Mouse (Mus musculus) cerebellum, adult 2 months (tissue): Measurements from ENCODE around the gene Top3b. TPM values are rescaled to one million over a fixed set of nuclear protein-coding genes. Genes with fewer than 3 reads are reported as not detected.

Source experiments
- DNase-seq, 2 experiments: peaks; one replicate each; pipeline ENCODE4 v3.0.0; 2021
- H3K27ac ChIP-seq: fragments of 200-500 bp; 2 replicates; pipeline ENCODE4 v1.5.1; 2012; ENCODE audit warnings: low read length, control low read depth, inconsistent platforms; ENCODE audit not compliant: insufficient read depth
- H3K27me3 ChIP-seq: fragments of 200-500 bp; 2 replicates; pipeline ENCODE4 v1.6.1; 2012; ENCODE audit warnings: inconsistent platforms, mild to moderate bottlenecking, low read length, moderate library complexity; ENCODE audit not compliant: control insufficient read depth, insufficient read depth
- H3K4me1 ChIP-seq: fragments of 200-500 bp; 2 replicates; pipeline ENCODE4 v1.6.1; 2011; ENCODE audit warnings: low read length; ENCODE audit not compliant: control insufficient read depth, insufficient read depth
- H3K4me3 ChIP-seq: fragments of 200-500 bp; replicated peaks from 2 replicates; pipeline ENCODE3; 2011; ENCODE audit warnings: mild to moderate bottlenecking, low read depth, low read length, control low read depth; ENCODE audit not compliant: insufficient read depth
- CTCF ChIP-seq: fragments of 200-500 bp; IDR thresholded peaks from 2 replicates; pipeline ENCODE4 v1.5.1; 2011; ENCODE audit warnings: low read depth, mild to moderate bottlenecking, control low read depth, low read length, moderate library complexity, borderline replicate concordance; ENCODE audit not compliant: insufficient read depth
- POLR2A ChIP-seq: fragments of 200-500 bp; IDR thresholded peaks from 2 replicates; pipeline ENCODE4 v1.6.1; 2011; ENCODE audit warnings: low read length, control low read depth, borderline replicate concordance; ENCODE audit not compliant: insufficient read depth
- WGBS: fragments of 180-500 bp; shearing (Covaris S2); methylation state at CpG from one replicate; pipeline ENCODE4 v1.1.7; 2018; 5-methylcytosine and 5-hydroxymethylcytosine counted together
- polyA plus RNA-seq: library from polyadenylated mRNA; depleted of rRNA; stranded (reverse); fragments of >200 nt; gene quantifications from 2 replicates; pipeline ENCODE4 v1.2.3, GENCODE M21; 2012

Top3b gene
- polyA plus RNA-seq, 1 experiment: 102 TPM

DNA sequence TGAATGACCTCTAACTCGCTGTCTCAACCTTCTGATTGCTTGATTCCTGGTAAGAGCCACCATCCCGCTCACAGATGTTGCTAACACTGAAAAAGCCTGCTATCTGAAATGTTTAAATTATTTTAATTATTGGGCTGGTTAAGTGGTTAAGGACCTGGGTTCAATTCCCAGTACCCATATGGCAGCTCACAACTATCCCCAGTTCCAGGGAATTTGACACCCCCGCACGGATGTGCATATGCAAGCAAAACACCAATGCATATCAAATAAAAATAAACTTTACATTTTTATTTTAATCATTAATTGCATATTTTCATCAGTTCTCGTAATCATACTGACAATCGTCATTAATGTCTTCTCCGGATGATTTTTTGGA, 307 bp upstream of the Top3b start:
- no peaks in the 10 kb centered on the region for H3K27me3 ChIP-seq
- peak overlapping the region; percentile 72 for H3K4me3 ChIP-seq
- DNase-seq: no peak
- WGBS: 30% methylated on average over 7 of the region's 7 CpGs
- TF ChIP-seq POLR2A (no peak), CTCF (no peak)
- no peaks in the 10 kb centered on the region; the same call in 1 of the 2 replicates for H3K4me1 ChIP-seq
- H3K27ac ChIP-seq: no peak overlapping the region

DNA sequence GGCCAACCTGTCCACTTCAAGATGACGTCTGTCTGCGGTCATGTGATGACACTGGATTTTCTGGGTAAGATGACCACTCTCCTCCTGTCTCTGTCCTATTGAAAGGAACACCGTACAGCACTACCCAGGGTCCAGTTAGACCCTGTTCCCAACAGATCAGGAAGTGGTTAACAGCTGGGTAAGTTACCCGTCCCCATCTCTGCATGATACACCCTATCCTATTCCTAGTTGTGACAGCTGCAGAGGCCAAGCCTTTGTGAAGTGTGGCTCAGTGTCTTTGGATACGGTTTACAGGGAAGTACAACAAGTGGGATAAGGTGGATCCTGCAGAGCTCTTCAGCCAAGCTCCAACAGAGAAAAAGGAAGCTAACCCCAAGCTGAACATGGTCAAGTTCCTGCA, 8.5 kb downstream of the Top3b start:
- TF ChIP-seq CTCF (no peak), POLR2A (no peak)
- H3K27ac ChIP-seq: no peak overlapping the region
- H3K27me3 ChIP-seq: no peaks in the 10 kb centered on the region
- no peaks in the 10 kb centered on the region for H3K4me1 ChIP-seq
- no peak overlapping the region for H3K4me3 ChIP-seq
- no peak for DNase-seq
- WGBS: 83% methylated on average over 5 of the region's 5 CpGs

DNA sequence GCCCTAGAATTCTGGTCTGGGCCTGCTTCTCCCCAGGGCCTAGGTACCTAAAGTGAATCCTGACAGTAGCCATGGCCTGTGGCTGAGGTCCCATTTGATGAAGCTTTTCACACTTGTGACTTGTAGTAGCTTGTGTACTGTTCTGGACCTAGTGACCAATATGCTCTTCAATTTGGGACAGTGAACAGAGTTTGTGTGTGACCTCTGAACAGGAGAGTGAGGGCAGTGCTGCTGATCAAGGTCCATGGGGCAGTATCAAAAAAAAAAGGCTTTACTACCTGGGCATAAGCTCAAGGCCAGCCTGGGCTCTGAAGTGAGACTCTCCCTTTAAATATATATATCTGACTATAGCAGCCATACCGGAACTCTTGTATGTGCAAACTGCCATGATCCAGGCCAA, 17.8 kb downstream of the Top3b start:
- TF ChIP-seq POLR2A: no peak
- TF ChIP-seq CTCF: no peak
- Histone ChIP-seq H3K4me3 (no peak overlapping the region), H3K27me3 (no peaks in the 10 kb centered on the region), H3K4me1 (no peaks in the 10 kb centered on the region), H3K27ac (no peak overlapping the region)
- 81% methylated on average over 1 of the region's 1 CpGs for whole genome bisulfite sequencing
- DNase-seq: no peak

DNA sequence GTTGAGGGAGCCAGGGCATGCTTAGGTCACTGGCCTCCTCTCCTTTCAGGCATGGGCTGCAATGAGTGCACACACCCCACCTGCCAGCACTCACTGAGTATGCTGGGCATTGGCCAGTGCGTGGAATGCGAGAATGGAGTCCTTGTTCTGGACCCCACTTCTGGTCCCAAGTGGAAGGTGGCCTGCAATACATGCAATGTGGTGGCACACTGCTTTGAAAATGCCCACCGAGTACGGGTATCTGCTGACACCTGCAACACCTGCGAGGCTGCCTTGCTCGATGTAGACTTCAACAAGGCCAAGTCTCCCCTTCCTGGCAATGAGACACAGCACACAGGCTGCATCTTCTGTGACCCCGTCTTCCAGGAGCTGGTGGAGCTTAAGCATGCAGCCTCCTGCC, 21.8 kb downstream of the Top3b start:
- no peak overlapping the region for H3K27ac ChIP-seq
- H3K4me3 ChIP-seq: no peak overlapping the region
- peaks cover 3% of the 10 kb centered on the region; the same call in 1 of the 2 replicates for H3K4me1 ChIP-seq
- H3K27me3 ChIP-seq: no peaks in the 10 kb centered on the region
- DNase-seq: no peak
- TF ChIP-seq CTCF (no peak), POLR2A (no peak)
- whole genome bisulfite sequencing: 94% methylated on average over 7 of the region's 7 CpGs

DNA sequence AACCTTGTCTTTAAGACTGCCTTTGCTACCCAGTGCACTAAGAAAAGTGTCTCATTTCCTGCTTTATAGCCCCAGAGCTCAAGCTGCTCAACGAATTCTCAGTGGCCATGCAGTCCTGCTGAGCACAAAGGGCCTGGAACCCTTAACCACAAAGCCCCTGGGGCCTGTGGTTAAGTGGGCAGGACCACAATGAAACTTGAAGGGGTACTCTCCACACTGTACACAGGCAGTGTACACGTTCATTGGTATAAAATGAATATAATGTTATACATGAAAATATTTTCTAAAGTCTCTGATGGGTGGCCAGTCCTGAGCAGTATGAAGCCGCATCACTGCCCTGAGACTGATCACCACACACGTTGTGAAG, 25.5 kb downstream of the Top3b start:
- Histone ChIP-seq H3K4me3 (peak overlapping the region; percentile 26), H3K27ac (0 out of 2 replicates have a peak overlapping the region, but pooled peaks have one; percentile 23), H3K27me3 (no peaks in the 10 kb centered on the region), H3K4me1 (peaks cover 13% of the 10 kb centered on the region)
- 19% methylated on average over 4 of the region's 4 CpGs for WGBS
- TF ChIP-seq CTCF (no peak), POLR2A (no peak)
- no peak for DNase-seq

DNA sequence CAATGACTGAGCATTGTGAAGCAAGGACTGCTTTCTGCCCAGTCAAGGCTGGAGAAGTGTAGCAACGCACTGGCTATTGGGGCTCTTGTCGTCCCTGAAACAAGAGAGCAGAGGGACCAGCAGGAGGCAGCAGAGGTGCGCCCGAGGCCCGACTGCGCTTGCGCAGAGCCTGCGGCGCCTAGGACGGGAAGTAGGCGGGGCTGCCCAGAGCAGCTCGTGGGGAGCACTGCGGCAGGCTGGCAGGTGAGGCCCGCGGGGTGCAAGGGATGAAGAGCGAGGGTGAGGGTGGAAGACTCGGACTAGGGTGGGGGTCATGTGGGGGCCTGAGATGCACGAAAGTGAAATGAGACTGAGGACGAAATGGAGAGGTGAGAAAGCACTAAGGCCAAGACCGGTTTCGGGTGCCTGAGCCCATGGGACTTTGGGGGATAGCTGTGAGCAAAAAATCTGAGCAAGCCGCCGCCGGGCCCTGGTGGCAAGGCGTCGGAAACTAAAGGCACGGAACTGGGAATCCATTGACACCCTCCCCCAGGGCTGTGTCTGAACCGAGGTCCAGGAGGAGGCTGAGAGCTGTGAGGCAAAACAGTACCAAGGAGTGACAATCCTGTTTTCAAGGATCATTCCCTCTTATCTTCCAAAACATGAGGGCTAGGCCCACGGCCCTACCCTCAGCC, 26.0 kb downstream of the Top3b start, which contains the start of gene Ppm1f:
TSS of gene Ppm1f (plus strand) at position 88 of the 674 bp plus-strand sequence.
- Histone ChIP-seq H3K27ac (peak within 1 kb of the TSS; percentile 43), H3K4me3 (peak within 1 kb of the TSS; percentile 88), H3K27me3 (no peaks in the 10 kb centered on the region), H3K4me1 (peaks cover 13% of the 10 kb centered on the region)
- peak; percentile 94 to 98 for DNase-seq
- WGBS: under 1% methylated on average over 29 of the region's 29 CpGs
- TF ChIP-seq CTCF: peak; percentile 86
- peak; percentile 92 for TF ChIP-seq POLR2A

DNA sequence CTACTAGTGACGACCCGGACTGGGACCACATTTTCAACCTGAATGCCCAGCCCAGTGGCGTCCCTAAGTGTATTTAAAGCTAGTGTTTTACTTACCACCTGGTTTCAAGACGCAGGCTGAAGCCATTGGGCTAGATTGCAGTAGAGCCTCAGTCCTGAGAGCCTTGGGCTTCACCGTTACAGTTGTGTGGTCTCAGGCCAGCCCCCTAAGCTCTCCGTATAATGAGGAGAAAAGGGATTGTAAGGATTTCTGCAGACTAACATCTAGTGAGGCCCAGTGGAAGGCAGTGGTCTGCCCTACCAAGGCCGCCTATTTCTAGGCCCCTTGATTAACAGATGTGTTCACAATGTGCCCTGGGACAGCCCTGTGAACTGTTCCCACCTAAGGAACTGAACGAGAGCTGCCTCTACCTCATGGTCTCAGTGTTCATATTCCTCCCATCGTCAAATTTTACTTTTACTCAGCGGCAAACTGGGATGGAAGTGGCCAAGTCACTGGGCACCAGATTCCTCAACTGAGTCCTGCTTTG, 26.6 kb downstream of the Top3b start:
- TF ChIP-seq POLR2A (no peak), CTCF (no peak)
- WGBS: 19% methylated on average over 10 of the region's 10 CpGs

DNA sequence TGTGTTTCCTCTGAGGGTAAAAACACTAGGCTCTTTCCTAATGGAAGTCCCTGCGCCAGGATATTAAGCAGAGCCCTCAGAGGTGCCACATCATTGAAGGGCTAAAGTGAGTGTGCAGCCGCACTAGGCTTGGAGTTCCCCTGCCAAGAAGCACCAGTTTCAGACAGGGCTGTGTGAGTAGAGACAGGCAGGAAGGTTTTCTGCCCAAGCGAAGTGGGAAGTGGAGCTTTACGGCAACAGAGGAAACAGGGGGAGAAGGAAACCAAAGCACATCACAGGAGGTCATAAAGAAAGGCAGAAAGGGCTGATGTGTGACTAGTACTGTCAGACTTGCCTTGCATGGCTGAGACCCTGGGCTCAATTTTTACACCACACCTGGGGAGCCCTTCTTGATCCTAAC, 31.8 kb downstream of the Top3b start:
- Histone ChIP-seq H3K27me3 (no peaks in the 10 kb centered on the region), H3K4me1 (peaks cover 13% of the 10 kb centered on the region), H3K4me3 (no peak overlapping the region), H3K27ac (no peak overlapping the region)
- no peak for TF ChIP-seq CTCF
- 80% methylated on average over 4 of the region's 4 CpGs for WGBS
- DNase-seq: no peak

More for the DNA sequence above, 26.6 kb downstream of the Top3b start:
- Histone ChIP-seq H3K4me3 (peak overlapping the region; percentile 88), H3K27ac (peak overlapping the region; percentile 43; the same call in 1 of the 2 replicates), H3K4me1 (peaks cover 13% of the 10 kb centered on the region), H3K27me3 (no peaks in the 10 kb centered on the region)
- DNase-seq: peak in 1 of 2 experiments; percentile 16
